Mouse (Mus musculus) heart, embryonic 12.5 days (tissue): ENCODE measurements at regions not wholly inside any gene's neighbourhood (a gene's known extent, or its start where the extent isn't known, plus 50 kb on each side); places are given as distances from the start of the nearest gene placed in this dataset.

Source experiments
- ATAC-seq: fragments of 200-750 bp; cut with Nextera tagmentation; 2 replicates; pipeline ENCODE4 v1.8.0; 2017; ENCODE audit warnings: moderate TSS enrichment, moderate library complexity; ENCODE audit not compliant: insufficient number of reproducible peaks, low FRiP score
- H3K27ac ChIP-seq: fragments of 300-500 bp; sonication (generic); 2 replicates; pipeline ENCODE4 v1.5.1; 2016; ENCODE audit warnings: mild to moderate bottlenecking, moderate library complexity; ENCODE audit not compliant: poor library complexity, severe bottlenecking
- H3K27me3 ChIP-seq: fragments of 300-500 bp; sonication (generic); replicated peaks from 2 replicates; pipeline ENCODE4 v1.6.1; 2016; ENCODE audit warnings: mild to moderate bottlenecking, moderate library complexity
- H3K36me3 ChIP-seq: fragments of 300-500 bp; sonication (generic); 2 replicates; pipeline ENCODE4 v1.6.1; 2016; ENCODE audit warnings: mild to moderate bottlenecking, moderate library complexity
- H3K4me1 ChIP-seq: fragments of 300-500 bp; sonication (generic); replicated peaks from 2 replicates; pipeline ENCODE4 v1.6.1; 2016; ENCODE audit warnings: mild to moderate bottlenecking
- H3K4me2 ChIP-seq: fragments of 300-500 bp; sonication (generic); 2 replicates; pipeline ENCODE4 v1.6.1; 2016; ENCODE audit warnings: mild to moderate bottlenecking, moderate library complexity
- H3K4me3 ChIP-seq: fragments of 300-500 bp; sonication (generic); 2 replicates; pipeline ENCODE4 v1.5.1; 2016; ENCODE audit warnings: mild to moderate bottlenecking
- H3K9ac ChIP-seq: fragments of 300-500 bp; sonication (generic); 2 replicates; pipeline ENCODE4 v1.6.1; 2016; ENCODE audit warnings: mild to moderate bottlenecking, moderate library complexity
- H3K9me3 ChIP-seq: fragments of 300-500 bp; sonication (generic); replicated peaks from 2 replicates; pipeline ENCODE4 v1.6.1; 2016; ENCODE audit warnings: mild to moderate bottlenecking, moderate library complexity
- WGBS: fragments of 180-500 bp; shearing (Covaris S2); methylation state at CpG from one replicate; pipeline ENCODE4 v1.1.7; 2016; 5-methylcytosine and 5-hydroxymethylcytosine counted together

DNA sequence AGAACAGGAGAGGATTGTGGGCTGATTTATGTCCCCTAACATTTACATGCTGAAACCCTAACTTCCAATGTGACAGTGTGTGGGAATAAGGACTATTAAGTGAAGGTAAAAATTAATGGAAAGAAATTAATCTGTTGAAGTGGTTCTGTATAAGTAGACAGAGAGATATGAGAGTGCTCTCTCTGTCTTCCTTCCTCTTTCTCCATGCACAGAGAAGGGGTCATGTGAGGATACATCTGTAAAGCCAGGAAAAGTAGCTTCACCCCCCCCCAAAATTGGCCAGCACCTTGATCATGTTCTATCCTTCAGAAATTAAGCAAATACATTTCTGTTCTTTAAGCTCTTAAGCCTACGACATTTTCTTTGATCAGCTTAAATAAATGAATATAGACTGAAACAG lies 268.6 kb upstream of the Ccdc54 start:
- H3K4me2 ChIP-seq = no peak overlapping the region
- no peaks in the 10 kb centered on the region for H3K9me3 ChIP-seq
- no peak overlapping the region for H3K27ac ChIP-seq
- 83% methylated on average over 1 of the region's 1 CpGs for WGBS
- no peaks in the 10 kb centered on the region for H3K36me3 ChIP-seq
- no peak overlapping the region for H3K9ac ChIP-seq
- H3K27me3 ChIP-seq = no peaks in the 10 kb centered on the region
- H3K4me1 ChIP-seq = no peaks in the 10 kb centered on the region
- no peak for ATAC-seq
- H3K4me3 ChIP-seq = no peak overlapping the region

DNA sequence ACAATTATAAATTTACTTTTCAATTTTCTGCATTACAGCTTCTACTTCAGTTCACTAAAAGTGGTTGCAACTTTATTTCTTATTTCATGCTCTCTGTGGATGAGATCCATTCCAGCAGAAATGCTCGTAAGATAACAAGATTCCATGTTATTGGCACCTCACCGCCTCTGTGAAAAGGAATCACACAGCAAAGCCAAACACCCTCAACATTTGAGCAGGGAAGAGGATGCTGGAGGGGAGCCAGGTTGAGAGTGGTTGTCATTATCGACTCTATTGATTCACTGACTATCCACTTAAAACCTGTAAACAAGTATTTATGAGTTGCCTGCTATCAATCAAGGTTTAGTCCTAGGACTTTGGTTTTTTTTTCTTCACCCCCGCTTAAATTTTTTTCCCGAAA lies 261.1 kb upstream of the Ccdc54 start:
- no peaks in the 10 kb centered on the region for H3K36me3 ChIP-seq
- no peaks in the 10 kb centered on the region for H3K4me1 ChIP-seq
- ATAC-seq = no peak
- no peaks in the 10 kb centered on the region for H3K9me3 ChIP-seq
- 66% methylated on average over 5 of the region's 5 CpGs for WGBS
- H3K4me2 ChIP-seq = no peak overlapping the region
- no peak overlapping the region for H3K4me3 ChIP-seq
- H3K27me3 ChIP-seq = no peaks in the 10 kb centered on the region
- H3K27ac ChIP-seq = no peak overlapping the region
- H3K9ac ChIP-seq = no peak overlapping the region

DNA sequence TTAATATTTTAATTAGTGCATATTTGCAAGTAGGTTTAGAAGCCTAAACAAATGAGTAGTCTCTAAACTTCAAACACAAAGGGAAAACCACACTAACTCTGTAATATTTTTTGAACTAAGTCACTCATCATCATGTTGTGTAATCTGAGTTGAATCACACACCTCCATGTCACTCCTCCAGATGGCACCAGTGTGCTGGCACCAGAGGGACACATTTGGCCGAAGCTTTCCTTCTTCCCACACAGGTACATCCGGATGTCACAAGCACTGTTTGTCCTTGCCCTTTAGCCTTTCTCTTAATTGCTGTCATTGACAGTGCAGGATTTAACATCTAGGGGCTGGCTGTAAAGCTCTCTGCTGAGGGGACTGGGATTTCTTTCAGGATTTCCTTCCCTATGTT lies 256.7 kb upstream of the Ccdc54 start:
- Histone ChIP-seq H3K27me3 (no peaks in the 10 kb centered on the region), H3K9ac (no peak overlapping the region), H3K4me2 (no peak overlapping the region), H3K27ac (no peak overlapping the region), H3K4me3 (no peak overlapping the region), H3K9me3 (no peaks in the 10 kb centered on the region), H3K4me1 (no peaks in the 10 kb centered on the region), H3K36me3 (no peaks in the 10 kb centered on the region)
- no peak for ATAC-seq
- 41% methylated on average over 2 of the region's 2 CpGs for WGBS

DNA sequence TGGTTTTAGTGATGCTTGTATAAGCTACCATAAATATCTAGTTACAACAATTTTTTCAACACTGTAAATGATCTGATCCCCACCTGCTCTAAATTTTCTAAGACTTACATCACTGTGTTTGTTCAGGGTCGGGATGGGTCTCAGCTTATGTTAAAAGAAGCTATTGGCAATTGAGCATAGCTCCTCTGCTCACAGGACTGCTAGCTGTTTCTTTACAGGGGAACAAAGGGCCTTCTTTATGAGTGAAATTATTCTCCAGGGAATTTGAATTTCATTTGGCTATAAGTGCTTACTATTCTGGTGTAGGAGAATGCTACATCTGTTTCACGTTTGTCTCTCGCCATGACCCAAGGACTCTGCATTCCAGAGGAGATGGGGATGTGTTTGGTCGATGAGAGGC lies 255.6 kb upstream of the Ccdc54 start:
- Histone ChIP-seq H3K9ac (no peak overlapping the region), H3K4me3 (no peak overlapping the region), H3K27ac (no peak overlapping the region), H3K36me3 (no peaks in the 10 kb centered on the region), H3K27me3 (no peaks in the 10 kb centered on the region), H3K4me1 (no peaks in the 10 kb centered on the region), H3K9me3 (no peaks in the 10 kb centered on the region), H3K4me2 (no peak overlapping the region)
- no peak for ATAC-seq
- WGBS = 63% methylated on average over 4 of the region's 4 CpGs

DNA sequence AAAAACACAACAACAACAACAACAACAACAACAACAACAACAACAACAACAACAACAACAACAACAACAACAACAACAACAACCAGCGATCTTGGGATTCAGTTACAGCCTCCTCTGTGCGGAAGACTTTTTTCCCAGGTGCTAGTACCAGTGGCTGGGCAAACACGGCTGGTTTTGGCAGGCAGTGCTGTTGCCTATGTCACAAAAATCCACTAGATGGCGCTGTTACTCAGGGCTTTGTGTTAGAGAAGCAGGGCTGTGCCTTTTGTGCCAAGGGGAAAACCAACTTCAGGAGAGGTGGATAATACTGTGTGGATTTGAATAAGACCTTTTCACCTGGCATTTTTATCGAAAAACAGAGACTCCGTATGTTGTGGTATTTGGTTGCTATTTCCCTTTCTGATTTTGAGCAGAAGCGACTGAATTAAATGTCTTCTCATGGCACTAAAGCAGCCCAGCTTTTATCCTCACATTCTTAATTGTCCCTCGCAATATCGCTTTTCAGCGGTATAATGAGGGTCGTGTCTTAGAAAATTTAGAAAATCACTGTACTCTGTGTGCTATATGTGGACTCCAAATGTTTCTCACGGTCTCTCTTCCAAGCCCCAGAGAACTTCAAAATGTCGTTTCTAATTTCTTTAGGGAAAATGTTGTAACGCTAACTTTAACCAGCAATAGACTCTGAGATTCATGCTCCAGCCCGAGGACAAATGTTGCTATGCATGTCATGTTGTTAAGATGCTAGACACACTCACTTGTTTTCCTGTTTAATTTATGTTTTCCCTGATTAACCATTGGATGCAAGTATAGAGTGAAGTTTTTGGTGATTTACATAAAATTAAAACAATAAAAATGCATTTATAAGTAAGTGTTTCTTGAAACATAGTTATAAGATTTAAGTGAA lies 251.0 kb upstream of the Ccdc54 start:
- no peak overlapping the region for H3K9ac ChIP-seq
- no peak overlapping the region for H3K4me2 ChIP-seq
- H3K27ac ChIP-seq = no peak overlapping the region
- no peaks in the 10 kb centered on the region for H3K36me3 ChIP-seq
- H3K27me3 ChIP-seq = no peaks in the 10 kb centered on the region
- ATAC-seq = no peak
- H3K4me1 ChIP-seq = peaks cover 12% of the 10 kb centered on the region
- H3K9me3 ChIP-seq = no peaks in the 10 kb centered on the region
- H3K4me3 ChIP-seq = no peak overlapping the region
- 48% methylated on average over 15 of the region's 15 CpGs for WGBS

DNA sequence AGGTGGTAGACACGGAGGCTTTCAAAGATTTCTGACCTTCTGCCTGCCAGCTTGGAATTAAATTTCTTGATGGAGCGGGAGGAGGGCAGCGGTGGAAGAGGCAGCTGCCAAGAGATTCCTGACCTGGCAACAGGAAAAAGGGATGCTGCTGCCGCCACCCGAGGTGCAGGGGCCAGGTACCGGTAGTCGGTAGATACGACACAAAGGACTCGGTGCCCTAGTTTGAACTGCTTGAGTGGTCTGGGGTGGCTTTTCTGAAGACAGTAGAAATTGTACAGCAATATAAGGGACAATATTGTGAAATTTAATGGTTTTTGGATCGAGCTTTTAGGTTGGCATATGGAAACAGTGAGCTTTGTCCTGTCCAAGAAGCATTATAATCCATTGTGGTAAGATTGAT lies 250.3 kb upstream of the Ccdc54 start:
- Histone ChIP-seq H3K4me2 (peak overlapping the region; percentile 21; the same call in 1 of the 2 replicates), H3K4me3 (no peak overlapping the region)
- WGBS = 67% methylated on average over 10 of the region's 10 CpGs

DNA sequence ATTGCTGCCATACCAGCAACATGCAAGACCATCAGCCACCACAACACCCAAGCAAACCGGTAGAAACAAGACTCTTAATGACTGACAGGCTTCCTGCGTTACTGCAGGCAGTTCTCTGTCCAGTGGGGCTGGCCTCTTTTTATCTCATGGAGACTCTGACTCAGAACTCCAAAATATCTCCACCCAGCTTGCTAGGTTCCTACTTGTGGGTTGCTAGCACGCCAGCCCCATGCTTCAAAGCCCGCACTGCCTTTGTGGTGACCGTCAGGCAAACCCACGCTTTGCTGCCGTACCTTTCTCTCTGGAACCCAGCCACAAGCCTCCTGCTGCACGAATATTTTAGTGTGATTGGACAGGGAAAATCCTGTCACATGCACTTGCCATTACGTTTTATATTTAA lies 248.7 kb upstream of the Ccdc54 start:
- WGBS = 28% methylated on average over 9 of the region's 9 CpGs
- no peaks in the 10 kb centered on the region for H3K27me3 ChIP-seq
- ATAC-seq = peak; percentile 59
- H3K27ac ChIP-seq = peak overlapping the region; percentile 51; the same call in 1 of the 2 replicates
- H3K9ac ChIP-seq = no peak overlapping the region
- peak overlapping the region; percentile 39 for H3K4me2 ChIP-seq
- H3K4me1 ChIP-seq = peaks cover 12% of the 10 kb centered on the region
- no peak overlapping the region for H3K4me3 ChIP-seq
- no peaks in the 10 kb centered on the region for H3K36me3 ChIP-seq
- no peaks in the 10 kb centered on the region for H3K9me3 ChIP-seq

More for the DNA sequence above, 250.3 kb upstream of the Ccdc54 start:
- Histone ChIP-seq H3K9me3 (no peaks in the 10 kb centered on the region), H3K36me3 (no peaks in the 10 kb centered on the region), H3K27ac (no peak overlapping the region), H3K9ac (no peak overlapping the region), H3K27me3 (no peaks in the 10 kb centered on the region), H3K4me1 (peaks cover 12% of the 10 kb centered on the region)
- ATAC-seq = no peak

DNA sequence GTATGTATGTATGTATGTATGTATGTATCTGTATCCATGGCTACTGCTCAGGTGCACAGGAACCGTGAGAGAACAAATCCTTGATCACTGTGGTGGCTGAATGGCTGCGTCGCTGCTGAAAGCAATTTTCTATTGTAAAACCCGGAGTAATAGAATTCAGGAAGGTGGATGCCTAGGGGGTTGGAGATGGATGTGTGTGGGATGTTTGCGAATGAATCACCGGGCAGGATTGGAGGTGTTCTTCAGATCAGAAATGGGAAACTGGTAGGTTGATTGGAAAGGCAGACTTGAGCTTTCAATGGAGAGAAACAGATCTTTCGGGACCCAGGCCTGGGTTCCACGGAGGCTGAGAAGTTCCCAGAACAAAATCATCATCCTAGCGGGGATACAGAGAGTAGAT lies 246.5 kb upstream of the Ccdc54 start:
- no peak overlapping the region for H3K4me2 ChIP-seq
- no peaks in the 10 kb centered on the region for H3K27me3 ChIP-seq
- no peak overlapping the region for H3K27ac ChIP-seq
- H3K4me1 ChIP-seq = peaks cover 12% of the 10 kb centered on the region
- ATAC-seq = no peak
- H3K36me3 ChIP-seq = no peaks in the 10 kb centered on the region
- no peak overlapping the region for H3K9ac ChIP-seq
- WGBS = 84% methylated on average over 9 of the region's 9 CpGs
- no peak overlapping the region for H3K4me3 ChIP-seq
- H3K9me3 ChIP-seq = no peaks in the 10 kb centered on the region

DNA sequence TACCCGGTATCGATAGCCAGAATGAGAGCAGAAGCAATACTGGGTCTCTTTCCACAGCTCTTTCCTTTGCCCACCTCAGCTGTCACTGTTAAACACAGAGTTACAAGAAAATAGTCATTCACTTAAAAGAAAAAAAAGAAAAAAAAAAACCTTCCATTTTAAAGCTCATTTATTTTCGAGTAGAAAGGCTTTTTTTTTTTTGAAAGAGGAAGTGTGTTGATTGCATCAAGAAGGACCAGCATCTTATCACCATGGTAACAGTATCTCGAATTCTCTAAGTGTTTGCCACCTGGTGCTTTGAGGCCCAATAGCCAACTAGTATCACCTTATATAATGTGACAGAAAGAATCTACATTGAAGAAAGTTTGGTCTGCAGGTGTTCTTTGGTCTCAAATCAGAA lies 245.5 kb upstream of the Ccdc54 start:
- no peaks in the 10 kb centered on the region for H3K27me3 ChIP-seq
- peaks cover 12% of the 10 kb centered on the region for H3K4me1 ChIP-seq
- H3K36me3 ChIP-seq = no peaks in the 10 kb centered on the region
- WGBS = 63% methylated on average over 4 of the region's 4 CpGs
- H3K4me3 ChIP-seq = no peak overlapping the region
- ATAC-seq = no peak
- no peak overlapping the region for H3K4me2 ChIP-seq
- no peaks in the 10 kb centered on the region for H3K9me3 ChIP-seq
- H3K27ac ChIP-seq = no peak overlapping the region
- no peak overlapping the region for H3K9ac ChIP-seq

DNA sequence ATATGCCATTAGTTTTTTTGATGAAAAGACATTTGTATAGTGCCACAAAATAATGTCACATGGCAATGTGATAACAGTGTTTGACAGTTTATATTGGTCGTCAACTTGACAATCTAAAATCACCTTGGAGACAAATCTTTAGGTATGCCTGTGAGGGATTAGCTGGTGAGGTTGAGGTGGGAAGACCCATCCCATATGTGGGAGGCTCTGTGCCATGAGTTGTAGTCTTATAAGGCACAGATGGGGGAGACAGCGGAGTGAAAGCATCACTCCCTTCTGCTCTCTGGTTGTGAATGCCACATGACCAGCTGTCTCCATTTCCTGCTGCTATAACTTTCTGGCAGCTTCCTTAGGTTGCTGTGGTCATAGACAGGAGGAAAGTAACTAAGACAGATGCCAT lies 242.4 kb upstream of the Ccdc54 start:
- WGBS = 89% methylated on average over 2 of the region's 2 CpGs
- Histone ChIP-seq H3K9ac (no peak overlapping the region), H3K4me2 (no peak overlapping the region), H3K4me1 (no peaks in the 10 kb centered on the region), H3K9me3 (no peaks in the 10 kb centered on the region), H3K27ac (no peak overlapping the region), H3K36me3 (no peaks in the 10 kb centered on the region), H3K27me3 (no peaks in the 10 kb centered on the region), H3K4me3 (no peak overlapping the region)
- ATAC-seq = no peak

DNA sequence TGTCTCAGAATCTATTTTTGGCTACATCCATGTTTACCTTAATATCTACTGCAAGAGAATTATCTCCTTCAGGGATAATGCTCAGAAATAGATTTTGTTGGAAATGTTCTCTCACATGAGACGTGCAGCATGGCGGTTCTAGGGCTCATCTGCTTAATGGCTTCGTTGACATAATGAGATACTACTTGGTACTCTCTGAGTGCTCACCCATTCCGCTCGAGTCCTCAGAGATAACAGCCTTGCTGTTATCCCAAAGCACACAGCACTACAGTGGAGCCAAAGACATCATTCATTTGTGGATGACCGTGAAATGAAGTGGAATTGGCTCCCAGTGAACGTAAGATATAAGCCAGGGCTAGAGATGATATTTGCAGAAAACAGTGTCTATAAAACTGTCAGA lies 231.4 kb upstream of the Ccdc54 start:
- H3K4me2 ChIP-seq = no peak overlapping the region
- H3K27ac ChIP-seq = no peak overlapping the region
- H3K4me3 ChIP-seq = no peak overlapping the region
- no peak overlapping the region for H3K9ac ChIP-seq
- peaks cover 3% of the 10 kb centered on the region; the same call in 1 of the 2 replicates for H3K4me1 ChIP-seq
- no peaks in the 10 kb centered on the region for H3K9me3 ChIP-seq
- no peaks in the 10 kb centered on the region for H3K27me3 ChIP-seq
- no peak for ATAC-seq
- H3K36me3 ChIP-seq = no peaks in the 10 kb centered on the region
- 21% methylated on average over 7 of the region's 7 CpGs for WGBS

DNA sequence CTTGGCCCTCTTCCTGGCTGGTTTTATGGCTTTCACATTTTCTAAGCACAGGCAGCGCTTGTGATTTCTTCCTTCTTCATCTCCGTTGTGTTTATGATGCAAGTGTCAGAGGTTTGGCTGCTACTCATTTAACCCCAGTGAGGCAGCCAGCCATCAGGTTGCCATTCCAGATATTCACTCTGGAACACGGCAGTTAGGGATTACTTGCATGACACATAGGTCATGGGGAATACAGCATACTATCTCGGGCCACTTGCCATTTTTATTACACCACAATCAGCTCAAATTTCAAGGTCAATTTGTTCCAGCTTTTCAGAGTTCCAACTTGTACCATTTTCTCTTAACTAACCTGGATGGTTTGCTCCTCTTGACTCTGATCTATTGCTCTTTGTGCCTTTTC lies 223.7 kb upstream of the Ccdc54 start:
- no peak for ATAC-seq
- no peak overlapping the region for H3K4me3 ChIP-seq
- H3K4me1 ChIP-seq = peaks cover 4% of the 10 kb centered on the region; the same call in 1 of the 2 replicates
- no peaks in the 10 kb centered on the region for H3K36me3 ChIP-seq
- no peaks in the 10 kb centered on the region for H3K27me3 ChIP-seq
- no peak overlapping the region for H3K27ac ChIP-seq
- H3K9me3 ChIP-seq = no peaks in the 10 kb centered on the region
- no peak overlapping the region for H3K4me2 ChIP-seq
- H3K9ac ChIP-seq = no peak overlapping the region
- 62% methylated on average over 4 of the region's 4 CpGs for WGBS
